Mouse (Mus musculus): ENCODE results near the gene Cma1. TPM values are rescaled to one million over a fixed set of nuclear protein-coding genes. Genes with fewer than 3 reads are reported as not detected.
A peak's percentile ranks its signal among the peaks of the same experiment; 100 is the strongest.
"Not testable (repeated sequence)": the region's sequence is repeated elsewhere in the genome, so short reads cannot be mapped to it uniquely, and the experiment has no call there.

Cma1 gene
- total RNA-seq (2021): not detected
- long read RNA-seq, experiment 1: 0 reads
- long read RNA-seq, experiment 2: 0 reads

GRCm38 (mm10) chr14:55944575-55944974 lies at the start of gene Cma1:
Cma1 (minus strand) TSS chr14:55944675.
- DNase-seq (ENCODE audit: low spot score in 2 of 2): no peak

GRCm38 (mm10) chr14:55987464-55987863 lies 43.0 kb upstream of the Cma1 start:
- not testable (repeated sequence) for DNase-seq (ENCODE audit: low spot score in 2 of 2)

- not testable (repeated sequence) for DNase-seq (ENCODE audit: low spot score in 2 of 2)
These were observed 19.4 kb upstream of the Cma1 start for GRCm38 (mm10) chr14:55963900-55964299.

GRCm38 (mm10) chr14:55963263-55963662 lies 18.8 kb upstream of the Cma1 start:
- no peak for DNase-seq (ENCODE audit: low spot score in 2 of 2)

- no peak for DNase-seq (ENCODE audit: low spot score in 2 of 2)
These were observed 6.0 kb upstream of the Cma1 start, which contains the start of gene Cma2 for GRCm38 (mm10) chr14:55950346-55951030. Cma2 (plus strand) TSS chr14:55950980.

- DNase-seq (ENCODE audit: low spot score in 2 of 2): no peak
These were observed 1.9 kb upstream of the Cma1 start for GRCm38 (mm10) chr14:55946269-55946969.

GRCm38 (mm10) chr14:55943601-55944000 lies 874 bp downstream of the Cma1 start:
- DNase-seq (ENCODE audit: low spot score in 2 of 2): no peak

- no peak for DNase-seq (ENCODE audit: low spot score in 2 of 2)
These were observed 4.2 kb downstream of the Cma1 start for GRCm38 (mm10) chr14:55940070-55940800.

GRCm38 (mm10) chr14:55933586-55933985 lies 10.9 kb downstream of the Cma1 start:
- no peak for DNase-seq (ENCODE audit: low spot score in 2 of 2)

GRCm38 (mm10) chr14:55929263-55929997 lies 15.0 kb downstream of the Cma1 start:
- DNase-seq (ENCODE audit: low spot score in 2 of 2): no peak

GRCm38 (mm10) chr14:55926847-55927246 lies 17.6 kb downstream of the Cma1 start:
- no peak for DNase-seq (ENCODE audit: low spot score in 2 of 2)

- no peak for DNase-seq (ENCODE audit: low spot score in 2 of 2)
These were observed 21.8 kb downstream of the Cma1 start for GRCm38 (mm10) chr14:55922475-55923232.

GRCm38 (mm10) chr14:55918240-55919082 lies 26.0 kb downstream of the Cma1 start:
- DNase-seq (ENCODE audit: low spot score in 2 of 2): peak; percentile 63 to 77

GRCm38 (mm10) chr14:55913406-55913805 lies 31.1 kb downstream of the Cma1 start:
- DNase-seq (ENCODE audit: low spot score in 2 of 2): no peak

GRCm38 (mm10) chr14:55905518-55905917 lies 39.0 kb downstream of the Cma1 start:
- no peak for DNase-seq (ENCODE audit: low spot score in 2 of 2)

GRCm38 (mm10) chr14:55900414-55900755 lies 44.1 kb downstream of the Cma1 start:
- DNase-seq (ENCODE audit: low spot score in 2 of 2): no peak

GRCm38 (mm10) chr14:55899701-55900413 lies 44.6 kb downstream of the Cma1 start, which contains the start of gene Sdr39u1:
Sdr39u1 (minus strand) TSS chr14:55900293.
- peak; percentile 78 to 86 for DNase-seq (ENCODE audit: low spot score in 2 of 2)

GRCm38 (mm10) chr14:55898947-55899346 lies 45.5 kb downstream of the Cma1 start:
- DNase-seq (ENCODE audit: low spot score in 2 of 2): no peak

GRCm38 (mm10) chr14:55897671-55898070 lies 46.8 kb downstream of the Cma1 start:
- no peak for DNase-seq (ENCODE audit: low spot score in 2 of 2)

Data from left cerebral cortex, adult 18-20 months (tissue).